Mouse (Mus musculus) lung, embryonic 15.5 days (tissue): ENCODE measurements at regions not wholly inside any gene's neighbourhood (a gene's known extent, or its start where the extent isn't known, plus 50 kb on each side); places are given as distances from the start of the nearest gene placed in this dataset.

ENCODE experiments used
- ATAC-seq: fragments of 200-750 bp; cut with Nextera tagmentation; 2 replicates; pipeline ENCODE4 v1.8.0; 2017; ENCODE audit warnings: moderate number of reproducible peaks, borderline replicate concordance; ENCODE audit not compliant: low FRiP score, low TSS enrichment; ENCODE audit errors: extremely low read depth
- H3K27ac ChIP-seq: fragments of 300-500 bp; sonication (generic); 2 replicates; pipeline ENCODE4 v1.5.1; 2015; ENCODE audit warnings: moderate library complexity, mild to moderate bottlenecking, inconsistent platforms
- H3K27me3 ChIP-seq: fragments of 300-500 bp; sonication (generic); 2 replicates; pipeline ENCODE4 v1.6.1; 2015; ENCODE audit warnings: inconsistent platforms
- H3K36me3 ChIP-seq: fragments of 300-500 bp; sonication (generic); 2 replicates; pipeline ENCODE4 v1.6.1; 2015; ENCODE audit warnings: inconsistent platforms
- H3K4me1 ChIP-seq: fragments of 300-500 bp; sonication (generic); 2 replicates; pipeline ENCODE4 v1.6.1; 2015; ENCODE audit warnings: inconsistent platforms
- H3K4me2 ChIP-seq: fragments of 300-500 bp; sonication (generic); 2 replicates; pipeline ENCODE4 v1.6.1; 2015; ENCODE audit warnings: inconsistent platforms, mild to moderate bottlenecking, moderate library complexity
- H3K4me3 ChIP-seq: fragments of 300-500 bp; sonication (generic); 2 replicates; pipeline ENCODE4 v1.5.1; 2015; ENCODE audit warnings: mild to moderate bottlenecking, inconsistent platforms
- H3K9ac ChIP-seq: fragments of 300-500 bp; sonication (generic); 2 replicates; pipeline ENCODE4 v1.6.1; 2015; ENCODE audit warnings: inconsistent platforms
- H3K9me3 ChIP-seq: fragments of 300-500 bp; sonication (generic); 2 replicates; pipeline ENCODE4 v1.6.1; 2016; ENCODE audit warnings: inconsistent platforms
- WGBS: fragments of 180-500 bp; shearing (Covaris S2); methylation state at CpG from one replicate; pipeline ENCODE4 v1.1.7; 2015; 5-methylcytosine and 5-hydroxymethylcytosine counted together

DNA sequence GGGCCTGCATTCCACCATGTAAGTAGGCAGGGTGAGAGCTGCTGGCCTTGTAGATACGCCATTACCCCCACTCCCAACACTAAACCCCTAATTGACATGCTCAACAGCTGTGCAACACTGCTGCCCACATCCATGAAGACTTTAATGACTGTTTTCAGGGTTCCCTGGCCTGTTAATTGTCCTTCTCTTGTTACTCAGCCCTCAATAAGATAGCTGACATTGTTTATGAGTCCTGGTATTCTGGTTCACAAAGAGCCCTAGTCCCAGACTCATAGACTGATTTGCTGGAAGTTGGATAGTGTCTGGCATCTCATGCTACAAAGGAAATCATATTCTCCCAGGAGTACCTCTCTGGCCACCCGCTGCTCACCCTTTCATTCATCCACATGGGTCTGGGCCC is 186.1 kb upstream of the A1bg start:
- Histone ChIP-seq H3K27ac (no peak overlapping the region), H3K4me2 (no peak overlapping the region), H3K27me3 (no peaks in the 10 kb centered on the region), H3K9me3 (no peaks in the 10 kb centered on the region), H3K36me3 (no peaks in the 10 kb centered on the region), H3K4me1 (0 out of 2 replicates have a peak, but pooled peaks cover 9% of the 10 kb centered on the region), H3K4me3 (no peak overlapping the region), H3K9ac (no peak overlapping the region)
- WGBS = 74% methylated on average over 2 of the region's 2 CpGs
- no peak for ATAC-seq

DNA sequence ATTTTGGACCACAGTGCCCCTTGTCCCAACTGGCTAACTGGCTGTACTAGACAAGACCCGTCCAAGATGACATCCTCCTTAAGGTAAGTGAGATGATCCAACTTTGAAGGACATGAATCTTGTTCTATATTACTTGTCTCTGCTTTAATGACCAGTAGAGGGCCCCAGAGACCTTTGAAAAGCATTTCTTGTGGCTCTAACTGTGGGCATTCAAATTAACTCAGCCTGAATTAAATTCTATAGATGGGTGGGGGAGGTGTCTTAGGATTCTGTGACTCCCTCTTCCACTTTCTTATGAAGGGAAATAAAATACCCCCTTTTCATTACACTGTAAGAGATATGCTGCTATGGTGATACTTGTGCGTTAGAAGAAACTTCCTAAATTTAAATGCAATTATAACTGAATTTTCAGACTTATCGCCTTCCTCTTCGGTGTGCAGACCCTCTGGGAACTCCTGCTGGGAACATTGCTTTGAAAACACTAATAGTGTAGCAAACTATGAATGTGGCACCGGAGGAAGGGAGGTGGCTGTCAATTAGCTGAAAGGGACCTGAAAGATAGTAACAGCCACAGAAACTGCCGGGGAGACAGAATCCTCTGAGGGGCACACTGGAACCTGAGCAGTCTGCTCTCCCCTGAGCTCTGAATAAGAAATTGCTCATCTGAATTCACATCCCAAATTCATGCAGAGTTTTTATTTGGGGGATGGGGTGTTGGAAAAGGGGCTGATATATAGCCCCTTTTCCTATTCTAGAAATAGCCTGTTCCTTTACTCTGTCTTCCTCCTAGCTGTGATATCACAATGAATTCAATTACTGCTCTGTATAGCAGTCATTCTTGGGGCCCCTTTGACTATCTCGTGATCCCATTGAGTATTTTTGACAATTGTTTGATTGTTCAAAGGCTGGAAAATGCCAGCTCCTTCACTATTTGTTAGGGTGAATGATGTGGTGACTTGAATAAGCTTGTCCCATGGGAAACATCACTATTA is 179.9 kb upstream of the A1bg start:
- H3K4me2 ChIP-seq = no peak overlapping the region
- no peak overlapping the region for H3K4me3 ChIP-seq
- no peaks in the 10 kb centered on the region for H3K9me3 ChIP-seq
- ATAC-seq = no peak
- H3K27me3 ChIP-seq = no peaks in the 10 kb centered on the region
- no peak overlapping the region for H3K27ac ChIP-seq
- no peaks in the 10 kb centered on the region for H3K36me3 ChIP-seq
- no peak overlapping the region for H3K9ac ChIP-seq
- 47% methylated on average over 7 of the region's 7 CpGs for WGBS
- no peaks in the 10 kb centered on the region for H3K4me1 ChIP-seq

DNA sequence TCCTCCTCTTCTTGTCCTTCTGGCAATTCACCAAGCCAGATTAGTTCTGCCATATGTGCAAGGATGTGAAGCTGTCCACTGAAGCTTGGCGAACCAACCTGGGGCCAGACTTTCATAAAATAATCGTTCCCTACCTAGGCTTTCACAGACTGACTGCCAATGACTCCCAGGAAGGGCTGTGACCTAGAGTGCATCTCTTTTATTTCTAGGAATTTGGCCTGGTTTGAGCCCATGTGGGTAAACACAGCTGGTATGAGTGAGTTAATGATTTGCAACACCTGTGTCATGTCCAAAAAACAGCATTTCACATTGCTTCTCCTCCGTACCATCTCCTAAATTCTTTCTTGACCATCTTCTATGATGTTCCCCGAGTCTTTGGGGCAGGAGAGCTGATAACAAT is 178.0 kb upstream of the A1bg start:
- WGBS = 56% methylated on average over 4 of the region's 4 CpGs

DNA sequence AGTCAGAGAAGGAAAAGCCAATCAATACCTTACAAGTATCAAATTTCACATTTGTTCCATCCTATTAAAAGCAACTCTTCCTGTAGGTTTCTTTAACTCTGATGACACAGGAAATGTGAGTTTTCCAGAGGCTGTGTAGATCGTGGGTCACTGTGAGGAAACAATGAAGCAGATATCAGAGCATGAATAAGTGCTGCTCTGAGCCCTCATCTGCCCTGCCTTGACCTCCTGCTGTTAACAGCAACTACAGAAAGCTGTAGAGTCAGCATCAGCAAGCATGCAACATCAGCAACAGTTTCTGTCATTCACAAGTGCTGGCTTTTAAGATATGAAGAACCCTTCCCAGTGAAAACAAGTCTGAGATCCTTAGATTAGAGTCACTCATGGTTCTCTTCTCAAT is 176.2 kb upstream of the A1bg start:
- H3K4me2 ChIP-seq = no peak overlapping the region
- no peaks in the 10 kb centered on the region for H3K9me3 ChIP-seq
- H3K9ac ChIP-seq = no peak overlapping the region
- no peaks in the 10 kb centered on the region for H3K36me3 ChIP-seq
- ATAC-seq = no peak
- 17% methylated on average over 1 of the region's 1 CpGs for whole genome bisulfite sequencing
- H3K27me3 ChIP-seq = no peaks in the 10 kb centered on the region
- H3K4me3 ChIP-seq = no peak overlapping the region
- no peaks in the 10 kb centered on the region for H3K4me1 ChIP-seq
- no peak overlapping the region for H3K27ac ChIP-seq

More for the DNA sequence above, 178.0 kb upstream of the A1bg start:
- ATAC-seq = no peak
- Histone ChIP-seq H3K4me3 (no peak overlapping the region), H3K27ac (no peak overlapping the region), H3K4me1 (no peaks in the 10 kb centered on the region), H3K36me3 (no peaks in the 10 kb centered on the region), H3K9me3 (no peaks in the 10 kb centered on the region), H3K4me2 (no peak overlapping the region), H3K9ac (no peak overlapping the region), H3K27me3 (no peaks in the 10 kb centered on the region)

DNA sequence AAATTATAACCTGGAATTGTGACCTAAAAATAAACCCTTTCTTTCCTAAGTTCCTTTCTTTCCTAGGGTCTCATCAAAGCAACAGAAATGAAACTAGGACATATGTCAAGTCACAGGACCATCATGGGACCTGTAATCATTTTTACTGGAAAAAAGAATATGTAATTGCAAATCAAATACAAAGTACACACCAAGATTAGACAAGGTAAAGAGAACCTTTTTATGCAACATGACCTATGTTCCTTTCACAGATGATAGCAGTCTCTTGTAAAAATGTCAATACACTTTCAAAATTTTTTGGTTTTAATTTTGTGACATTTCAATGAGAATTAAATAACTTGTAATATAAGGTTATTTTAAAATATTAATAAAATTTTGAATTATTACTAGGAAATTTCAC is 175.7 kb upstream of the A1bg start:
- ATAC-seq = no peak
- Histone ChIP-seq H3K9me3 (no peaks in the 10 kb centered on the region), H3K36me3 (no peaks in the 10 kb centered on the region), H3K4me3 (no peak overlapping the region), H3K27me3 (no peaks in the 10 kb centered on the region), H3K9ac (no peak overlapping the region), H3K4me2 (no peak overlapping the region), H3K4me1 (no peaks in the 10 kb centered on the region), H3K27ac (no peak overlapping the region)

DNA sequence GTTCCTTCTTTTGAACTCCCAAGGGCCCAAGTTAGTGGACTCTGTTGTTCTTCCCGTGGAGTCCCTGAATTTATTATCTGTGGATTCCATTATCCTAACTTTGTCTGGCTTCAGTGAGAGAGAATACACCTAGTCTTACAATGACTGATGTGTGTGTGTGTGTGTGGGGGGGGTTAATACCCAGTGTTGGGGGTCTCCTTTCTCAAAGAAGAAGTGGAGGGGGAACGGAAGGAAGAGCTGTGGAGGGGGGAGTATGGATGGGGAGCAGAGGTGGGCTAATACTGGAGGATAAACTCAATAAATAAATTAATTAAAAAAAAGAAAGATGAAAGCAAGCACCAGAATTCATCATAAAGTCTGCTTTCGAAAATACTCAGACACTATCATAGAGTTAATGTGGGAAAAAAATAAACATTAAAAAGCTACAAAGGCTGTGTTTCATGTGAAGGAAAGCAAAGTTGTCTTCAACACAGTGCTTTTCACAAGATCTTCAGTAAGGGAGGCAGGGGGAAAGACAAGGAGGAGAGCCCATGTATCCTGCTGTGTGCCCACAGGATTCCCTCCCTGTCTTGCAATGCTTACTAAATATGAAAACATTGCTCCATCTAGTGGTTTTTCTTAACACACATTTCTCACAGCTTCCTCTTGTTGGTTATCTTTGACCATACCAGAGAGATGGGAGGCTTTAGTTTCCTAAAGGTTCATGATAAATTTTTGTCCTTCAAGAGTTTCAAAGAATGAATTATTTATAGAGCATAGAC is 173.4 kb upstream of the A1bg start:
- H3K27ac ChIP-seq = no peak overlapping the region
- H3K27me3 ChIP-seq = no peaks in the 10 kb centered on the region
- H3K4me1 ChIP-seq = no peaks in the 10 kb centered on the region
- no peak overlapping the region for H3K4me3 ChIP-seq
- H3K4me2 ChIP-seq = no peak overlapping the region
- H3K36me3 ChIP-seq = no peaks in the 10 kb centered on the region
- peak; percentile 27; the same call in 1 of the 2 replicates for ATAC-seq
- H3K9me3 ChIP-seq = no peaks in the 10 kb centered on the region
- 72% methylated on average over 3 of the region's 3 CpGs for WGBS
- H3K9ac ChIP-seq = no peak overlapping the region

DNA sequence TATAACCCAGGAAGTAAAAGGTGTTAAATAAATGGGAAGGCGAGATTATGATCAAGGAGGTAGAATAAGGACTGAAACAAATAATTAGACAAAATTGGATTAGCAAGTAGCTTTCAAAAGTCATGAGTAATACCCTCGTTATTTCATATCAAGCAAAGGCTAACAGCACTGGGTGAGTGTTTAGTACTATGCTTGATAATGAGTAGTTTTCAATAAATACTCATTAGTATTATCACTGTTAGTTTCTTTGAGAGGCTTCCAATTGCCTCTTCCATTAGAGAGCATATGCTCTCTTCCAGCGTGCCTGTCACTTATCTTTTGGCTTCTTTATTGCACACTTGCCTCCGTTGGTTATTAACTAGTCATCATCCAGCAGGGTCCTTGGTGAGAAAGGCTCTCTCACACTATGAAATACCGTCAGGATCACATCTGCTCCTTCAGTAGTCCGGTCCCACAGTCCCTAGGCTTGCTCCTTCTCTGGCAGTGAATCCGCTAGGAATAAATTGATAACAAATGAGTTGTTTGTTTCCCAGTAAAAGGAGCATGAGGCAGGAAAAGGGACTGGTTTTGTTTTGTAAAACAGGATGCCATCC is 132.3 kb upstream of the A1bg start:
- Histone ChIP-seq H3K36me3 (no peaks in the 10 kb centered on the region), H3K9ac (no peak overlapping the region)
- no peak for ATAC-seq

DNA sequence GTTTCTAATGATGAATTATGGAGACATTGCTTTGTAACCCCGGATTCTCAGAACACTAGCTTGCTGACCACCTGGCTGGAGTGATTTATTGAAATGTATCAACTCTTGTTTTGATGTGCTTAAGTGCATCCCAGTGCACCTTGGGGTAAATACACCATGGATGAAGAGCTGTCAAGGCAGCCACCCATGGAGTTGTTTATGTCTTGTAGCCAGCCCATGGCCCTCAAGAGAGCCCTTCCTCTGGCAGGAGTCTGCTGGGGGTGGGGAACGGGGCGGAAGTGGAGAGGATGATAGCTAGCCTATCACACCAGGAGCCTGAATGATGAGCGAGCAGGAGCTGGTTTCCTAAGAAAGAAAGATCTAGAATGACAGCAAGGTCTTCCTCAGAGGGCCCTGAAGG is 128.6 kb upstream of the A1bg start:
- no peaks in the 10 kb centered on the region for H3K9me3 ChIP-seq
- H3K27me3 ChIP-seq = no peaks in the 10 kb centered on the region
- no peak overlapping the region for H3K4me2 ChIP-seq
- WGBS = 51% methylated on average over 4 of the region's 4 CpGs
- H3K9ac ChIP-seq = no peak overlapping the region
- no peak overlapping the region for H3K27ac ChIP-seq
- ATAC-seq = no peak
- no peaks in the 10 kb centered on the region for H3K4me1 ChIP-seq
- no peak overlapping the region for H3K4me3 ChIP-seq
- no peaks in the 10 kb centered on the region for H3K36me3 ChIP-seq

More for the DNA sequence above, 132.3 kb upstream of the A1bg start:
- 65% methylated on average over 7 of the region's 7 CpGs for WGBS
- Histone ChIP-seq H3K4me2 (no peak overlapping the region), H3K4me1 (no peaks in the 10 kb centered on the region), H3K27me3 (no peaks in the 10 kb centered on the region), H3K4me3 (no peak overlapping the region), H3K9me3 (no peaks in the 10 kb centered on the region), H3K27ac (no peak overlapping the region)

DNA sequence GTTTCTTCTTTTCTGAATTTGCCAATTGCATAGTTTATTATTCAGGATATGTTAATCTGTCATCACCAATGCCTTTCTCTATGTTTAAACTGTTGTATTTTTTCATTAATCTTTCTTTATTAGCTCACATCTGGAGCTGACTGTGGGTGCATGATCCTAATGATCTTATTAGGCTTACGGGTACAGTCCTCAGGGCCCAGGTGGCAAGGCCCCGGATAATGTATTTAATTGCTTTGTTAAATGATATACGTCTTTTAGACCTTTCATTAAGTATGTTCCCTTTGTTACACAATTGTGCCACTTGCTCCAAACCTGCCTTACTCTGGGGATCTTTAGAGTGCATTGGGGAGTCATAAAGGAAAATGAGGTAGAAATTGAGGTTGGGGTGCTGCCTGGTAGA is 86.7 kb upstream of the A1bg start:
- no peaks in the 10 kb centered on the region for H3K9me3 ChIP-seq
- 81% methylated on average over 3 of the region's 3 CpGs for WGBS
- no peaks in the 10 kb centered on the region for H3K4me1 ChIP-seq
- no peaks in the 10 kb centered on the region for H3K36me3 ChIP-seq
- H3K4me3 ChIP-seq = no peak overlapping the region
- ATAC-seq = no peak
- no peaks in the 10 kb centered on the region for H3K27me3 ChIP-seq
- no peak overlapping the region for H3K4me2 ChIP-seq
- no peak overlapping the region for H3K27ac ChIP-seq
- H3K9ac ChIP-seq = no peak overlapping the region

DNA sequence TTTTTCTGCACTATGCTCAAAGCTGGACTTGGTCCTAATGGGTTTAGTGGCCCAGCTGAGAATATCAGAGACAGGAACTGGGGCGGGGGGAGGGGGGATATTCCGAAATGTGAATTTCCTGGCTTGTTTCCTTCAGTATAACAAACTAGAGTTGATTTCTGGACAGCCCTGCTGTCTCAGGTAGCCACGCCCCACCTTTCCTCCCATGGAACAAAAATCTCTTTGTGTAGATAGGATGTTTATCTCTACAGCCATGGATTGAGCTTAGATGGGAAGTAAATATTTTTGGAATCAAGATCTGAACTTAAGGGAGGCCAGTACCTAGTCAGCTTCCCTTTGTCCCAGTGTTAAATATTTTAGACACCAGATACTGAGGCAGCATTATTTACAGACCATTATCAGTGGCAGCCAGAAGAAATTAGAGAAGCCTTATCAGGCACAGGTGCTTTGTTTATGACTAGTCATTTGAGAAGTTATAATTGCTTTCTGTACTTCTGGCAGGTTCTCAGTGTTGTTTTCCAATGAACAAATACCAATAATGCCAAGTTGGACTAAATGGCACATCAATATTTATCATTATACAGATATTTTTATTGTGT is 84.7 kb upstream of the A1bg start:
- H3K4me1 ChIP-seq = no peaks in the 10 kb centered on the region
- H3K9me3 ChIP-seq = no peaks in the 10 kb centered on the region
- WGBS = 64% methylated on average over 3 of the region's 3 CpGs
- H3K27me3 ChIP-seq = no peaks in the 10 kb centered on the region
- ATAC-seq = no peak
- H3K4me3 ChIP-seq = no peak overlapping the region
- no peak overlapping the region for H3K4me2 ChIP-seq
- H3K36me3 ChIP-seq = no peaks in the 10 kb centered on the region
- 0 out of 2 replicates have a peak overlapping the region, but pooled peaks have one; percentile 19 for H3K27ac ChIP-seq
- H3K9ac ChIP-seq = no peak overlapping the region

DNA sequence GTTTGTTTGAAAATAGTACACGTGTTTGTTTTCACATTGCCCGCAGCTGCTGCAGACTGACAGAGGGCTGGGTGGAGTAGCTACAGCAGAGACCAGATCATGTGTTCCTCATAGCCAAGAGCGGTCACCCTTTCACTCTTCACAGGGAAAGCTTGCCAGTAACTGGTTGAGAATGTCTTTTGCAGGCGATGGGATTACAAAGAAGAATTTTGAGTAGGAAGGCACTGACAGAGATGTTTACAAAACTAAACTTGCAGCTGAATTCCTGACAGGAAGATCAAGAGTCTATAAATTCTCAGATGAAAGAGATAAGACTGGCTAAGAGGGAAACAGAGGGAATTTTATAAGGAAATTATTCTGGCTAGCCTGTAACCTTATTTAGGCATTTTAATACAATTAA is 83.8 kb upstream of the A1bg start:
- ATAC-seq = no peak
- H3K36me3 ChIP-seq = no peaks in the 10 kb centered on the region
- no peaks in the 10 kb centered on the region for H3K27me3 ChIP-seq
- H3K9me3 ChIP-seq = no peaks in the 10 kb centered on the region
- H3K4me2 ChIP-seq = no peak overlapping the region
- H3K9ac ChIP-seq = no peak overlapping the region
- H3K4me1 ChIP-seq = no peaks in the 10 kb centered on the region
- WGBS = 29% methylated on average over 4 of the region's 4 CpGs
- H3K4me3 ChIP-seq = no peak overlapping the region
- H3K27ac ChIP-seq = no peak overlapping the region
